Mouse (Mus musculus) liver, embryonic 12.5 days (tissue): ENCODE measurements around the gene Spon1. TPM values are rescaled to one million over a fixed set of nuclear protein-coding genes. Genes with fewer than 3 reads are reported as not detected.

Source experiments
- ATAC-seq: fragments of 200-750 bp; cut with Nextera tagmentation; 2 replicates; pipeline ENCODE4 v1.8.0; 2017; ENCODE audit warnings: moderate number of reproducible peaks, mild to moderate bottlenecking, moderate library complexity
- H3K27ac ChIP-seq: fragments of 300-500 bp; sonication (generic); 2 replicates; pipeline ENCODE4 v1.5.1; 2016; ENCODE audit warnings: mild to moderate bottlenecking
- H3K27me3 ChIP-seq: fragments of 300-500 bp; sonication (generic); replicated peaks from 2 replicates; pipeline ENCODE4 v1.6.1; 2016; ENCODE audit warnings: mild to moderate bottlenecking, moderate library complexity
- H3K36me3 ChIP-seq: fragments of 300-500 bp; sonication (generic); 2 replicates; pipeline ENCODE4 v1.6.1; 2016; ENCODE audit warnings: mild to moderate bottlenecking, moderate library complexity
- H3K4me1 ChIP-seq: fragments of 300-500 bp; sonication (generic); 2 replicates; pipeline ENCODE4 v1.6.1; 2016
- H3K4me2 ChIP-seq: fragments of 300-500 bp; sonication (generic); 2 replicates; pipeline ENCODE4 v1.6.1; 2016; ENCODE audit warnings: mild to moderate bottlenecking, moderate library complexity
- H3K4me3 ChIP-seq: fragments of 300-500 bp; sonication (generic); 2 replicates; pipeline ENCODE4 v1.5.1; 2016; ENCODE audit warnings: mild to moderate bottlenecking, moderate library complexity
- H3K9ac ChIP-seq: fragments of 300-500 bp; sonication (generic); 2 replicates; pipeline ENCODE4 v1.6.1; 2016; ENCODE audit warnings: mild to moderate bottlenecking, moderate library complexity
- H3K9me3 ChIP-seq: fragments of 300-500 bp; sonication (generic); replicated peaks from 2 replicates; pipeline ENCODE4 v1.6.1; 2016; ENCODE audit warnings: mild to moderate bottlenecking, moderate library complexity
- WGBS: fragments of 180-500 bp; shearing (Covaris S2); methylation state at CpG from one replicate; pipeline ENCODE4 v1.1.7; 2016; ENCODE audit not compliant: insufficient replicate concordance; 5-methylcytosine and 5-hydroxymethylcytosine counted together
- polyA plus RNA-seq: library from polyadenylated mRNA; unstranded; fragments of >200 nt; fragmentation: Nextera tagmentation; extraction: Ambion mirVana; gene quantifications from 2 replicates; pipeline ENCODE4 v1.2.1, GENCODE M21; 2016

Spon1 gene
- polyA plus RNA-seq, 1 experiment from 2014 or later, result 1.8 TPM

DNA sequence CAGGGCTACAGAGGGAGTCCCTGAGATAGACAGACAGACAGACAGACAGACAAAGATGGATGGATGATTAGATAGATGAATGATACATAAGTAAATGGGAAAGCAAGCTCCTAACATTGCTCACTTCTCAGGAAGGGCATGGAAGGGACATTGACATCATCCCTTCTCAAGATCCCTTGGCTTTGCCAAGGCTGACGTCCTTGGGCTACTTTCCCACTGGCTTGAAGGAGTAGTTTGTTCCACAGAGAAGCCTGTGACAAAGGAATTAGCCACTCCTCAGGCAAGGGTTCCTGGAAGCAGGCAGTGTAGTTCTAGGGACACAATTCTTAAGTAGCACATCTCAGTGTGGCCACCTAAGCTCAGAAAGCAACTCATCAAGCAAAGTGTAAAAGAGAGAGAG lies 296.7 kb downstream of the Spon1 start:
- H3K4me1 ChIP-seq, result peaks cover 21% of the 10 kb centered on the region
- H3K27me3 ChIP-seq, result no peaks in the 10 kb centered on the region
- H3K4me3 ChIP-seq, result no peak overlapping the region
- H3K9me3 ChIP-seq, result no peaks in the 10 kb centered on the region
- H3K36me3 ChIP-seq, result peaks cover 5% of the 10 kb centered on the region; the same call in 1 of the 2 replicates
- H3K27ac ChIP-seq, result no peak overlapping the region
- H3K4me2 ChIP-seq, result no peak overlapping the region
- no peak for ATAC-seq
- no peak overlapping the region for H3K9ac ChIP-seq
- WGBS, result 59% methylated on average over 1 of the region's 1 CpGs

DNA sequence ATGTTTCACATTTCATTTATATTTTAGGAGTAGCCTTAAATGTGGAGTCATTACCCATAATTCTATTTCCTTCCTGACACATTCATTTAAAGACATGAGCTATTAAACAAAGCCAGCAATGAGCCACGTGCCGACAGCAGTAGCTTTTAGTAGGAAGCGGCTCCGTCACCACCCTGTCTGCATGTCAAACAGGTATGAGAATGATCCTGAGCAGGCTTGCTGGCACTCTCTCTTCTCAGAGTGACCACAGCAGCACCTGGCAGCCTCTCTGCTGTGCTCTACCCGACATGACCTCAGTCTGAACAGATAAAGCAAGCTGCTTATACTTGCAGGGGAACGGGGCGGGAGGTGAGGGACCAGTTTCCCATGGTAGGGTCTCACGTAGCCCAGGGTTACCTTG lies 297.7 kb downstream of the Spon1 start:
- H3K9ac ChIP-seq, result no peak overlapping the region
- no peak overlapping the region for H3K27ac ChIP-seq
- no peak overlapping the region for H3K4me2 ChIP-seq
- no peak overlapping the region for H3K4me3 ChIP-seq
- WGBS, result 63% methylated on average over 8 of the region's 8 CpGs
- H3K27me3 ChIP-seq, result no peaks in the 10 kb centered on the region
- ATAC-seq, result no peak
- no peaks in the 10 kb centered on the region for H3K36me3 ChIP-seq
- H3K4me1 ChIP-seq, result peaks cover 21% of the 10 kb centered on the region
- H3K9me3 ChIP-seq, result no peaks in the 10 kb centered on the region

DNA sequence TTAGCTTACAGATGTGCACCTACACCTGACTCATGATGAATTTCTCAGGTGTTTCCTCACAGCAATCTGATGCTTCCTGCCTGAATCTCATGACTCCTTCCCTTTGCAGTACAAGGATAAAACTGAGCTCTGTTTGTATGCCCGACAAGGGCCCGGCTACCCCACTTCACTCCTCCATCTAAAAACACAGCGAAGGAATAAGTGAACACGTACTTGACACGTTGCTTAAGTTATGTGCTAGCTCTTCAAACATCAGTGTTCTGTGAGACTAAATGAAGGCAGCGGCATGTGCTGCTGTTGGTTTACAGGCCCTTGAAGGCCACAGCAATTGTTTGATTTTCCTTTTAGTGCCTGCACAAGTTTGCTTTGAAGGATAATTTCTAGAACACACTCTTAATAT lies 298.2 kb downstream of the Spon1 start:
- H3K4me3 ChIP-seq, result no peak overlapping the region
- H3K36me3 ChIP-seq, result no peaks in the 10 kb centered on the region
- no peaks in the 10 kb centered on the region for H3K9me3 ChIP-seq
- no peak overlapping the region for H3K9ac ChIP-seq
- no peak overlapping the region for H3K27ac ChIP-seq
- ATAC-seq, result no peak
- 80% methylated on average over 6 of the region's 6 CpGs for WGBS
- no peak overlapping the region for H3K4me2 ChIP-seq
- H3K4me1 ChIP-seq, result peaks cover 21% of the 10 kb centered on the region
- H3K27me3 ChIP-seq, result no peaks in the 10 kb centered on the region

DNA sequence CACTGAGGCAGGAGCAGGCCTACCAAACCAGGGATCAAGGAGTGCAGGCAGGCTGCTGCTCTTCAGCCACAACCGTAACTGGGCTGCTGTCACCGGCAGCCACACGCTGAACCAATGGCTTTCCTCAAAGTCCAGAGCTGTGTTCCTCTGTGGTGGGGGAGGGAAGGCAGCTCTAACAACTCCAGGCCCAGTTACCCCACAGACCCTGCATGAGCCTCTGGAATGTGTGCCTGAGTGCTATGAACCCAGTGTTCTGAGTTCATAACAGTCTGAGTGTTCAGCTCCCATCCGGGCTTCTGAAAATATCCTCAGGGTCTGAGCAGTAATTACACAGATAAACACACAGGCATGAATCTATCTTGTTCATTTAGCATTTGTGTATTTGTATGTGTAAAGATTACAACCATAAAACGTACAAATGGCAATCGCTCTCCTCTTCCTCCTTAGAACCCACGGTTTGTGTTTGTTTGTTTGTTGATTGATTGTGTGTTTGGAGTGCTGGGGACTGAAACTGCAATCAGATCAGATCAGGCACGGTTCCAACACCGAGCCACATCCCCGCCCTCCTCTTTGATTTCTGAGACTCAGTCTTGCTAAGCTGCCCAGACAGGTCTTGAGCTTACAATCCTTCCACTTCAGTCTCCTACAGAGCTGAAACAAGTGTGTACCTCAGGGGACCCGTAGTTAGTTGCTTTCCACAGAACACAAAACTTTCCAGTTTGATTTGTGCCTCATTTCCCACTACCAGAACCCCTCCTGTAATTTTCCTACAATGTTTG lies 299.8 kb downstream of the Spon1 start:
- no peak for ATAC-seq
- Histone ChIP-seq H3K4me2 (no peak overlapping the region), H3K9me3 (no peaks in the 10 kb centered on the region), H3K4me1 (peaks cover 21% of the 10 kb centered on the region), H3K27ac (0 out of 2 replicates have a peak overlapping the region, but pooled peaks have one; percentile 1), H3K36me3 (no peaks in the 10 kb centered on the region), H3K27me3 (no peaks in the 10 kb centered on the region), H3K9ac (no peak overlapping the region), H3K4me3 (no peak overlapping the region)
- 45% methylated on average over 11 of the region's 11 CpGs for WGBS

DNA sequence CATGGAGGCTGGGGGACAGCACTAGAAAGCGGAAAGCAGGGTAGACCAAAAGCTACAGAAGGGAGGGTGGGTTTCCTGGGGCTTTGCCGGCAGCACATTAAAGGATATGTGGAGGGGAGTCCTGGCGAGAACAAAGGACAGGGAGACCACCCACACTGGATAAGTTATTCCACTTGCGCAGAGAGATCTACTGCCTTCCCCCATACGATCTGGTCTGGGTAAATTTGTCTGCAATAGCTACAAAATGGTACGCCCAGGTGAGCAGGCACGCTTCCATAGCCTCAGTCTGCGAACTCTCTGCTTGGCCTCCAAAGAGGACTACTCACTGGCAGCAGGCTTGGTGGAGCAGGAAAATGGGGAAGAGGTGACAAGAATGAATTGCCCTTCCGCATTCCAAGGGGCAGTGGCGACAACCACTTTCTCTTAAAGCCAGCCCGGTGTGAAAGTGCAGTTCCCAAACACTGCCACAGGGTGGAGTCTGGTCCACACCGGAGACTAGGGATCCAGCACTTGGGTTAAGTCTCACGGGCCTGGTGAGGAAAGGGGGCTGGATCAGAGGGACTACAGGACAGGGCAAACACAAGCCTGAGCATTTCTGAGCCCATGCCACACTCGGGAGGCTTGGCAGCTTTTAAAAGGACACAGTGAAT lies 300.9 kb downstream of the Spon1 start:
- H3K36me3 ChIP-seq, result no peaks in the 10 kb centered on the region
- H3K4me3 ChIP-seq, result peak overlapping the region; percentile 43
- H3K4me1 ChIP-seq, result peaks cover 22% of the 10 kb centered on the region
- WGBS, result 13% methylated on average over 14 of the region's 14 CpGs
- H3K27ac ChIP-seq, result no peak overlapping the region
- peak; percentile 71 for ATAC-seq
- no peaks in the 10 kb centered on the region for H3K9me3 ChIP-seq
- no peaks in the 10 kb centered on the region for H3K27me3 ChIP-seq
- peak overlapping the region; percentile 65 for H3K4me2 ChIP-seq
- H3K9ac ChIP-seq, result peak overlapping the region; percentile 50; the same call in 1 of the 2 replicates

DNA sequence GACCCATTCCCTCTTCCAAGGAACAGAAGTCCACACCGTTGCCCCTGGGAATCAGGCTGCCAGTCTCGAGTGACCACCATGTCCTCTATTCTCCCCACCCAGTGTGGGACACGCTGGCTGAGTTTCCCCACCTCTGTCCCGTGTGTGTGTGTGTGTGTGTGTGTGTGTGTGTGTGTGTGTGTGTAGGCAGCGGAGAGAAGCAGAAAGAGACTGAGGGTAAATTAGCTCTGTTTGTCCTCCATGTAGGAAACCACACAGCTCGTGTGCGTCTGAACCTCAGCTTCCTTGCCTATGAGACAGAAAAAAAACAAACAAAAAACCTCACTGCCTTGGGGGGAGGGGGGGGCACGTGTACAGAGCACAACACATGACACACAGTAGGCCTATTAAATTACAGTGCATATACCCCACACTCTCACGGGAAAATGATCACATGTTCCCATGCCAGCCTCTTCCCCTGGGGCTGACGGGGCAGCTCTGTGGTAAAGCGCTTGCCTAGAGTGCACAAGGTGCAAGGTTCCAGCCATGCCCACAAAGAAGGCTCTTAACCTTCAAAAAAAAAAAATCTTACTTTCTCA lies 303.2 kb downstream of the Spon1 start:
- no peaks in the 10 kb centered on the region for H3K9me3 ChIP-seq
- no peak for ATAC-seq
- no peak overlapping the region for H3K4me3 ChIP-seq
- no peak overlapping the region for H3K9ac ChIP-seq
- no peaks in the 10 kb centered on the region for H3K36me3 ChIP-seq
- WGBS, result 68% methylated on average over 9 of the region's 11 CpGs
- peaks cover 33% of the 10 kb centered on the region for H3K4me1 ChIP-seq
- no peak overlapping the region for H3K4me2 ChIP-seq
- H3K27me3 ChIP-seq, result no peaks in the 10 kb centered on the region
- no peak overlapping the region for H3K27ac ChIP-seq

DNA sequence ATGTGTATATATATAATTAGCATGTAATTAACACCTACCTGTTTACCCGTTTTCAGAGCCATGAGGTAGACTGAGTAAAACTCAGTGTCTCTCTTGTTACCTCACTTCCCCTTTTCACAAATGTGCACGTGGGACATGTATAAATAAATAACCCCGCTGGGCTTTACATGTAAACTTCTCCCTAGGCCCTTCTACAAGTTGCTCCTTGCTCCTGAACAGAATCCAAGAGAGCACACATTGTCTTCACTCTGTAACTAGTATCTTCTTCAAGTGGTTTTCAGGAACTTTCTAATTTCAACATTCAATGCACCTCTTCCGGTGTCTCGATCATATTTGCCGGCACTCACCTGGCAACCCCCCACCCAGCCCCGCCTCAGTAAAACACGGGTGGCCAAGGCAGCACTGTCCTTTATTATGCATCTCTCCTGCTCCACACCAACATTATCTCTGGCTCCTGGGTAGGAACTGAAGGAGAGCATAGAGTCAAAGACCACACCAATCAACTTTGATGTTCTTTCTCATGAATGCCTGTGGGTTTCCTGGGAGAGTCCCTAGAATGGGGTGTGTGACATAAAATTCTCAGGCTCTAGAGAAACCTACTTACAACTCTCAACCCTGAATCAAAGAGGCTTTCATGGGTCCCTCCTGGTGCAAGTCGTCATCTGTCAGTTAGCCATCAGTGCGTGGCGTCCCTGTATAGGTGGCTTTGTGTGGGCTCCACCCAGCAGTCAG lies 304.1 kb downstream of the Spon1 start:
- no peak overlapping the region for H3K4me3 ChIP-seq
- WGBS, result 69% methylated on average over 11 of the region's 11 CpGs
- no peak overlapping the region for H3K9ac ChIP-seq
- no peak overlapping the region for H3K27ac ChIP-seq
- H3K4me1 ChIP-seq, result peaks cover 33% of the 10 kb centered on the region
- H3K9me3 ChIP-seq, result no peaks in the 10 kb centered on the region
- H3K36me3 ChIP-seq, result no peaks in the 10 kb centered on the region
- no peaks in the 10 kb centered on the region for H3K27me3 ChIP-seq
- ATAC-seq, result no peak
- no peak overlapping the region for H3K4me2 ChIP-seq

DNA sequence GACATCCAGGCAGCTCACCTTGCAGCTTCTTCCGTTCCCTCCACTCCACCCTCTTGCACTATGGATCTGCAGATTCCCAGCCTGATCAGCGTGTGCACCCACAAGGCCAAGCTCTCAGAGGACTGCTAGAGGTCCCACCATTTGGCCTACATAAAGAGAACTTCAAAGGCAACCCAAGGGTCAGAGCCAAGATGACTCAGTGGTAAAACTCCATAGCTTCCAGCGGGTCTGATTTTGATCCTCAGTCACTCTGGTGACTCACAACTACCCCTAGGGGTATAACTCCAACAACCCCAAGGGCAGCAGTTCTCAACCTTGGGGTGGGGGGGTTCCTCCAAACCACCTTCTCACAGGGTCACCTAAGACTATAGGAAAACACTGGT lies 304.7 kb downstream of the Spon1 start:
- Histone ChIP-seq H3K27me3 (no peaks in the 10 kb centered on the region), H3K4me2 (no peak overlapping the region), H3K36me3 (no peaks in the 10 kb centered on the region), H3K4me3 (no peak overlapping the region), H3K4me1 (peaks cover 27% of the 10 kb centered on the region), H3K9me3 (no peaks in the 10 kb centered on the region), H3K27ac (no peak overlapping the region), H3K9ac (no peak overlapping the region)
- 79% methylated on average over 3 of the region's 3 CpGs for WGBS
- ATAC-seq, result no peak

DNA sequence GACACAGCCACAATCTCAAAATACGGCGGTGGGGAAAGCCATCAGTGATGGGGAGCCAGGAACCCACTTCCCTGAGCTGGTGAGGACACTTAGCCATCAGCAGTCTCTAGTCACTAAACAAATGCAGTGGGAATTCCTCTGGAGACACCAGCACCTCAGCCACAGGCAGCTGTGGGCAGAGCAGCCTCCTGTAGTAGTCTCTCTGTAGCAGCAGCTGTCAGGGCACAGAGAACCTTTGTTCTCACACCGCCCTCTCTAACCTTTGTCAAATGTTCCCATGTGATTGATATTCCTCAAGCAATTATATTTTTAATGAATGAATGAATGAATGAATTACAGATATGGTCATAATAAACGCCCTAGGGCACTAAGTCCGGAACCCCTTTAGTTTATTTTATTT lies 305.6 kb downstream of the Spon1 start:
- H3K4me1 ChIP-seq, result peaks cover 18% of the 10 kb centered on the region
- no peak overlapping the region for H3K4me2 ChIP-seq
- no peak overlapping the region for H3K4me3 ChIP-seq
- WGBS, result 82% methylated on average over 5 of the region's 5 CpGs
- H3K9ac ChIP-seq, result no peak overlapping the region
- H3K27ac ChIP-seq, result no peak overlapping the region
- ATAC-seq, result no peak
- no peaks in the 10 kb centered on the region for H3K36me3 ChIP-seq
- no peaks in the 10 kb centered on the region for H3K27me3 ChIP-seq
- H3K9me3 ChIP-seq, result no peaks in the 10 kb centered on the region

DNA sequence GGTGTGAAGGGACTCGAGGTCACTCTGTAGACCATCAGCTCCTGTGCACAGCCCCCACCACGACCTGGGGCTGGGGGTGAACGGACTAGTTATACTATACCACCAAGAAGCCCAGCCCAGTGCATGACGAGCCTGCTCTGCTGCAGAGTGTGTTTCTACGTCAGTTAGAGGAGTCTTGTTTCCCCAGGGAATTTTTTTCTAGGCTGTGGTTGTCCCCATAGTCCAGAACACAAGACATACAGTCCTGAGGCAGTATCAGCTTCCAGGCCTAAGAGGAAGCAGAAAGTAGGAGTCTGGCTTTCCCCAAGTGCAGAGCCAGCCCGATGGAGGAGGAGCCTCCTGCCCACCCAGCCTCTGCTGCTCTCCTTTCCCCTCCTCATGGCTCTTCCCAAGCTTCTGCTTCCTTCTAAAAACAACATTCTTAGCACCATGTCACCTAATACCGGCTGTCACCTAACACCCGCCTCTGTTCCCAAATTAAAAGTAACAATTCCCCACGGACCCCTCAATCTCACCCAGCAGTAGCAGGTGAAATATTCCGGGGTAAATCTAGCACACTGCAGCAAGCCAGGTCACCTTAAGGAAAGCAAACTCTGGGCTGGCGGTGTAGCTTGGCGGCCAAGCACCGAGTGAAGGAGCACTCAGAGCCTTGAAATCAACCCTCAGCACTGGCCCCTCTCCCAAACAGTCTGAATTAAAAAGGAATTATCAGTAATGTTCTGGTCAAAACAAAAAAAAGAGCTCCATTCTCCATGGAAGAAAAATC lies 306.2 kb downstream of the Spon1 start:
- no peaks in the 10 kb centered on the region for H3K36me3 ChIP-seq
- no peak for ATAC-seq
- WGBS, result 45% methylated on average over 13 of the region's 13 CpGs
- no peak overlapping the region for H3K9ac ChIP-seq
- 0 out of 2 replicates have a peak overlapping the region, but pooled peaks have one; percentile 6 for H3K4me2 ChIP-seq
- H3K4me1 ChIP-seq, result peaks cover 14% of the 10 kb centered on the region
- H3K27me3 ChIP-seq, result no peaks in the 10 kb centered on the region
- peak overlapping the region; percentile 25; the same call in 1 of the 2 replicates for H3K27ac ChIP-seq
- no peaks in the 10 kb centered on the region for H3K9me3 ChIP-seq
- H3K4me3 ChIP-seq, result no peak overlapping the region

DNA sequence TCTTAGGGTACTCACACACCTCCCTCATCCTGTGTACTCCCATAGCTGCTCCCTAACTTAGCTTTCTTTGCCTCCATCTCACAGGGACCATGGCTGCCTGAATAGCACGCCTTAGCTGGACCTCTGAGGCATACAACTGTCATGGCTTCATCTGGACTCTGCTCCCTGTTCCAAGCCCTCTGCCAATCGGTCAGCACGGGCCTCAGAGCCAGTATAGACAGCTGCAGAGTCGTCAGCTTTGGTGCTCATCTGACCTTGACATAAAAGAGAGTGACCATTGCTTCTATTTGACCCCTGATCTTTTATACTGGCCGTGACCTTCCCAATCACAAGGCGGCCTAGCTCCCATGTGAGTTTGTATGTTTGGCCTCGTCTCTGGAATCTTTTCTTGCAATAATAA lies 308.3 kb downstream of the Spon1 start:
- Histone ChIP-seq H3K4me2 (no peak overlapping the region), H3K9me3 (no peaks in the 10 kb centered on the region), H3K4me3 (no peak overlapping the region), H3K36me3 (no peaks in the 10 kb centered on the region), H3K9ac (no peak overlapping the region), H3K27me3 (no peaks in the 10 kb centered on the region), H3K4me1 (peaks cover 15% of the 10 kb centered on the region), H3K27ac (peak overlapping the region; percentile 39; the same call in 1 of the 2 replicates)
- WGBS, result 63% methylated on average over 7 of the region's 7 CpGs
- peak; percentile 52; the same call in 1 of the 2 replicates for ATAC-seq
